Mouse (Mus musculus) megakaryocyte-erythroid progenitor cell, adult 5 weeks (primary cell): ENCODE data around the gene Fgfr4. TPM values are rescaled to one million over a fixed set of nuclear protein-coding genes. Genes with fewer than 3 reads are reported as not detected.

Experiments used
- polyA plus RNA-seq: library from polyadenylated mRNA; stranded (reverse); fragments of >175 nt; gene quantifications from 2 replicates; pipeline ENCODE4 v1.2.3, GENCODE M21; 2012

Gene Fgfr4
- polyA plus RNA-seq = not detected in 2 replicates

GRCm38 (mm10) chr13:55152621-55153415 is at the start of gene Fgfr4:
Gene Fgfr4 (plus strand): TSS chr13:55152640.

GRCm38 (mm10) chr13:55105045-55105952 is 47.1 kb upstream of the Fgfr4 start, which contains the start of gene Zfp346:
Gene Zfp346 (plus strand): TSS chr13:55105311.

GRCm38 (mm10) chr13:55133448-55133847 is 19.0 kb upstream of the Fgfr4 start, which contains the start of gene Gm17617:
Gene Gm17617 (minus strand): TSS chr13:55133548.

GRCm38 (mm10) chr13:55209649-55210192 is 57.3 kb downstream of the Fgfr4 start, which contains the start of gene Nsd1:
Gene Nsd1 (plus strand): TSS chr13:55209782.

Other genes with a start within 250 kb of the Fgfr4 start
- 4.0 and 7.8 TPM in 2 replicates for gene Unc5a, start 203.2 kb upstream of the Fgfr4 start, polyA plus RNA-seq
- gene Hk3, start 131.3 kb upstream of the Fgfr4 start, polyA plus RNA-seq = 133 and 193 TPM in 2 replicates
- 9.3 and 10.2 TPM in 2 replicates for gene Uimc1, start 52.3 kb upstream of the Fgfr4 start, polyA plus RNA-seq
- gene Zfp346, start 47.3 kb upstream of the Fgfr4 start, polyA plus RNA-seq = 8.6 and 16.5 TPM in 2 replicates
- gene Gm17617, start 19.1 kb upstream of the Fgfr4 start, polyA plus RNA-seq = not detected in 2 replicates
- gene Nsd1, start 57.1 kb downstream of the Fgfr4 start, polyA plus RNA-seq = 12.8 and 13.5 TPM in 2 replicates
- gene Prelid1, start 167.9 kb downstream of the Fgfr4 start, polyA plus RNA-seq = 274 and 289 TPM in 2 replicates
- 79.4 and 99.3 TPM in 2 replicates for gene Rab24, start 169.3 kb downstream of the Fgfr4 start, polyA plus RNA-seq
- 9.2 and 11.5 TPM in 2 replicates for gene Mxd3, start 177.2 kb downstream of the Fgfr4 start, polyA plus RNA-seq
- gene Lman2, start 210.1 kb downstream of the Fgfr4 start, polyA plus RNA-seq = 128 and 133 TPM in 2 replicates
- gene Rgs14, start 217.1 kb downstream of the Fgfr4 start, polyA plus RNA-seq = 18.1 and 18.7 TPM in 2 replicates
- 0.29 and 0.36 TPM in 2 replicates for gene Slc34a1, start 245.5 kb downstream of the Fgfr4 start, polyA plus RNA-seq